Mouse (Mus musculus) liver, postnatal 0 days (tissue): Measurements from ENCODE around the gene Snai1. TPM values are rescaled to one million over a fixed set of nuclear protein-coding genes. Genes with fewer than 3 reads are reported as not detected.
A peak's percentile ranks its signal among the peaks of the same experiment; 100 is the strongest.

Experiments
- ATAC-seq: fragments of 200-750 bp; cut with Nextera tagmentation; 2 replicates; pipeline ENCODE4 v1.8.0; 2017; ENCODE audit warnings: mild to moderate bottlenecking, moderate library complexity
- DNase-seq: peaks from one replicate; pipeline ENCODE4 v3.0.0-alpha.2; 2016
- H3K27ac ChIP-seq: fragments of 300-500 bp; sonication (generic); 2 replicates; pipeline ENCODE4 v1.5.1; 2014; ENCODE audit warnings: antibody characterized with exemption, moderate library complexity, mild to moderate bottlenecking, low read depth
- H3K27me3 ChIP-seq: fragments of 300-500 bp; sonication (generic); 2 replicates; pipeline ENCODE4 v1.6.1; 2014; ENCODE audit warnings: low read length, control low read depth, mixed read lengths; ENCODE audit not compliant: insufficient read depth
- H3K36me3 ChIP-seq: fragments of 300-500 bp; sonication (generic); replicated peaks from 2 replicates; pipeline ENCODE4 v1.6.1; 2014; ENCODE audit warnings: mild to moderate bottlenecking, control low read depth, low read length, moderate library complexity, mixed read lengths; ENCODE audit not compliant: insufficient read depth
- H3K4me1 ChIP-seq: fragments of 300-500 bp; sonication (generic); 2 replicates; pipeline ENCODE4 v1.6.1; 2014; ENCODE audit warnings: antibody characterized with exemption, mild to moderate bottlenecking, control low read depth; ENCODE audit not compliant: insufficient read depth
- H3K4me2 ChIP-seq: fragments of 300-500 bp; sonication (generic); 2 replicates; pipeline ENCODE4 v1.6.1; 2014; ENCODE audit warnings: low read depth, mild to moderate bottlenecking, low read length, moderate library complexity, mixed read lengths
- H3K4me3 ChIP-seq: fragments of 300-500 bp; sonication (generic); 2 replicates; pipeline ENCODE4 v1.5.1; 2014; ENCODE audit warnings: low read depth, low read length
- H3K9ac ChIP-seq: fragments of 300-500 bp; sonication (generic); replicated peaks from 2 replicates; pipeline ENCODE4 v1.6.1; 2014; ENCODE audit warnings: mild to moderate bottlenecking, moderate library complexity
- H3K9me3 ChIP-seq: fragments of 300-500 bp; sonication (generic); 2 replicates; pipeline ENCODE4 v1.6.1; 2016; ENCODE audit warnings: mild to moderate bottlenecking, control low read depth, low read length, mixed read lengths
- CTCF ChIP-seq: sonication (generic); IDR thresholded peaks from 2 replicates; pipeline ENCODE4 v1.5.1; 2016; ENCODE audit warnings: antibody characterized with exemption, low read depth
- EP300 ChIP-seq: IDR thresholded peaks from 2 replicates; pipeline ENCODE4 v1.6.1; 2016; ENCODE audit warnings: antibody characterized with exemption, low read depth, mild to moderate bottlenecking
- WGBS: fragments of 180-500 bp; shearing (Covaris S2); extraction: QIAGEN DNeasy Blood & Tissue Kit; methylation state at CpG from one replicate; pipeline ENCODE4 v1.1.7; 2014; ENCODE audit not compliant: insufficient replicate concordance; 5-methylcytosine and 5-hydroxymethylcytosine counted together
- polyA plus RNA-seq: library from polyadenylated mRNA; unstranded; fragments of >200 nt; fragmentation: Nextera tagmentation; extraction: Ambion mirVana; gene quantifications from 2 replicates; pipeline ENCODE4 v1.2.1, GENCODE M21; 2015

Gene Snai1
- polyA plus RNA-seq, 1 experiment from 2014 or later = 2.3 TPM

- Histone ChIP-seq H3K4me2 (no peak overlapping the region), H3K9me3 (no peaks in the 10 kb centered on the region), H3K4me1 (peaks cover 8% of the 10 kb centered on the region), H3K36me3 (no peaks in the 10 kb centered on the region), H3K4me3 (no peak overlapping the region), H3K27me3 (no peaks in the 10 kb centered on the region), H3K9ac (no peak overlapping the region), H3K27ac (no peak overlapping the region)
- 68% methylated on average over 5 of the region's 5 CpGs for WGBS
- no peak for ATAC-seq
- no peak for TF ChIP-seq EP300
- TF ChIP-seq CTCF = peak; percentile 83
- peak; percentile 74 for DNase-seq
These were observed 40.7 kb upstream of the Snai1 start for GRCm38 (mm10) chr2:167497272-167497671.

GRCm38 (mm10) chr2:167502554-167503252 is 35.3 kb upstream of the Snai1 start:
- Histone ChIP-seq H3K36me3 (peaks cover 15% of the 10 kb centered on the region), H3K9ac (peak overlapping the region; percentile 89), H3K27me3 (no peaks in the 10 kb centered on the region), H3K27ac (peak overlapping the region; percentile 88), H3K4me2 (peak overlapping the region; percentile 91), H3K4me3 (peak overlapping the region; percentile 98), H3K4me1 (peaks cover 41% of the 10 kb centered on the region), H3K9me3 (no peaks in the 10 kb centered on the region)
- 33% methylated on average over 13 of the region's 13 CpGs for WGBS
- no peak for TF ChIP-seq EP300
- no peak; the same call in 1 of the 2 replicates for TF ChIP-seq CTCF
- ATAC-seq (peak; percentile 58), DNase-seq (no peak)

- Histone ChIP-seq H3K9ac (peak overlapping the region; percentile 89), H3K27ac (peak overlapping the region; percentile 88), H3K9me3 (no peaks in the 10 kb centered on the region), H3K4me3 (peak overlapping the region; percentile 98), H3K4me2 (peak overlapping the region; percentile 91), H3K4me1 (peaks cover 41% of the 10 kb centered on the region), H3K27me3 (no peaks in the 10 kb centered on the region), H3K36me3 (peaks cover 18% of the 10 kb centered on the region)
- peak; percentile 91 for DNase-seq
- TF ChIP-seq EP300 (no peak), CTCF (no peak; the same call in none of the 2 replicates)
- under 1% methylated on average over 79 of the region's 85 CpGs for WGBS
- peak; percentile 72 for ATAC-seq
These were observed 34.6 kb upstream of the Snai1 start for GRCm38 (mm10) chr2:167503253-167503895.

DNA sequence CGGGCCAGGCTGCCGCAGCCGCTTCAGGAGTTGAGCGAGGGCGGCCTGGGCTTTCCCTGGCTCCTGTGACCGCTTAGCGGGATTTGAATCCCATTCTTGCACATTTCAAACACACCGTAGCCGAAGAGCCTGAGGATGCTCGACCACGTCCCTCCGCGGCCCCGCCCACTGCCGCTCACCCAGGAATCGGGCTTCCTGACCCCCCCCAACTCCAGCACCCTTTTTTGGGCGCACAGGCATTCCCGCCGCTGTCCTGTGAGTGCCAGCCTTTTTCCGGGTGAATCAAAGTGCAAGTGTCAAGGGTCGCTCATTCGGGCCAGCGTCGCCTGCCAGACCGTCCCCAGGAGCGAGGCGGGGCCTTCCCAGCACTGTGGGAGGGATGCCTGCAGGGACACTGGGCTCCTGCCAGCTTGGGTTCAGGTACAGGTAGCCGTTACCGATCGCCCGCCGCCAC is 34.1 kb upstream of the Snai1 start:
- H3K9me3 ChIP-seq = no peaks in the 10 kb centered on the region
- peaks cover 41% of the 10 kb centered on the region for H3K4me1 ChIP-seq
- ATAC-seq (peak; percentile 63), DNase-seq (peak; percentile 83)
- peak overlapping the region; percentile 98 for H3K4me3 ChIP-seq
- H3K9ac ChIP-seq = peak overlapping the region; percentile 89
- H3K36me3 ChIP-seq = peaks cover 24% of the 10 kb centered on the region
- peak overlapping the region; percentile 91 for H3K4me2 ChIP-seq
- no peaks in the 10 kb centered on the region for H3K27me3 ChIP-seq
- 2% methylated on average over 32 of the region's 32 CpGs for WGBS
- peak overlapping the region; percentile 88 for H3K27ac ChIP-seq
- no peak for TF ChIP-seq EP300
- no peak for TF ChIP-seq CTCF

- ATAC-seq = peak; percentile 65
- peak; percentile 45 for DNase-seq
- H3K27ac ChIP-seq = peak overlapping the region; percentile 88
- WGBS = 32% methylated on average over 3 of the region's 3 CpGs
- peak; percentile 63 for TF ChIP-seq EP300
- TF ChIP-seq CTCF = no peak
- H3K9me3 ChIP-seq = no peaks in the 10 kb centered on the region
- no peaks in the 10 kb centered on the region for H3K27me3 ChIP-seq
- H3K4me1 ChIP-seq = peaks cover 41% of the 10 kb centered on the region
- H3K9ac ChIP-seq = peak overlapping the region; percentile 89
- peak overlapping the region; percentile 98 for H3K4me3 ChIP-seq
- peak overlapping the region; percentile 91 for H3K4me2 ChIP-seq
- peaks cover 35% of the 10 kb centered on the region for H3K36me3 ChIP-seq
These were observed 32.9 kb upstream of the Snai1 start for GRCm38 (mm10) chr2:167505127-167505526.

- peak overlapping the region; percentile 91; the same call in 1 of the 2 replicates for H3K4me2 ChIP-seq
- TF ChIP-seq EP300 (no peak), CTCF (no peak)
- no peak overlapping the region for H3K27ac ChIP-seq
- ATAC-seq (no peak), DNase-seq (no peak)
- WGBS = 93% methylated on average over 10 of the region's 10 CpGs
- H3K4me3 ChIP-seq = no peak overlapping the region
- no peaks in the 10 kb centered on the region for H3K9me3 ChIP-seq
- H3K9ac ChIP-seq = no peak overlapping the region
- H3K36me3 ChIP-seq = peaks cover 50% of the 10 kb centered on the region
- peaks cover 48% of the 10 kb centered on the region for H3K4me1 ChIP-seq
- H3K27me3 ChIP-seq = no peaks in the 10 kb centered on the region
These were observed 31.3 kb upstream of the Snai1 start for GRCm38 (mm10) chr2:167506546-167507260.
